In genomic region chr11:54115911-54116310, GRCm38 (mm10) we compare ENCODE assay signal across 24 mouse cellular contexts. TPM values are rescaled to one million over a fixed set of nuclear protein-coding genes. Genes with fewer than 3 reads are reported as not detected.
DNase-seq lines count a peak whose midpoint lies in the region; ATAC-seq lines count a peak whose summit lies in the region.
"Had no signal": no experiment of that assay in that cellular context is flagged by ENCODE, and none has a peak within 500 bp of the region (broad histone marks: within the 10 kb centered on the region; RNA-seq: fewer than 3 reads in every experiment).

No protein-coding gene starts in this region.

- 25% methylated on average over 3 of the region's 3 CpGs for WGBS in heart, embryonic 15.5 days

- no peak overlapping the region for H3K4me3 ChIP-seq in heart, embryonic 15.5 days
- H3K4me3 ChIP-seq: embryonic facial prominence, embryonic 15.5 days; forebrain, embryonic 10.5 days; hindbrain, embryonic 15.5 days; midbrain, embryonic 13.5 days; neural tube, embryonic 13.5 days had no signal

- no peaks in the 10 kb centered on the region for H3K27me3 ChIP-seq in heart, embryonic 15.5 days
- H3K27me3 ChIP-seq: embryonic facial prominence, embryonic 15.5 days; hindbrain, embryonic 15.5 days; midbrain, embryonic 13.5 days; neural tube, embryonic 13.5 days had no signal

- peak; percentile 15 for DNase-seq in embryo, embryonic 10.5 days (ENCODE audit: low spot score)
- DNase-seq in embryo, embryonic 9.5 days (ENCODE audit: extremely low spot score), result no peak
- DNase-seq in heart, postnatal 10 days, result no peak
- DNase-seq in urinary bladder, postnatal 10 days (ENCODE audit: low spot score), result peak; percentile 6
- DNase-seq in urinary bladder, postnatal 14 days (ENCODE audit: low spot score), result no peak
- peak; percentile 27 for DNase-seq in yolk sac, embryonic 10.5 days (ENCODE audit: low spot score)
- DNase-seq: adrenal gland, postnatal 36 days; B cell, adult 2 months; cerebellum, adult 18-20 months; layer of hippocampus, postnatal 36 days; liver; right cerebral cortex, adult 18-20 months had no signal

- no peak for ATAC-seq in heart, embryonic 15.5 days (replicated peaks; ENCODE audit: insufficient number of reproducible peaks, insufficient read depth, low FRiP score, low read depth)
- ATAC-seq in erythroid progenitor cell, adult 5-6 weeks (replicated peaks; ENCODE audit: low FRiP score, poor library complexity, severe bottlenecking), result no peak
- ATAC-seq: intestine, embryonic 16.5 days; lung, postnatal 0 days; midbrain, embryonic 13.5 days had no signal

- no peaks in the 10 kb centered on the region for H3K9me3 ChIP-seq in heart, embryonic 15.5 days (replicated peaks)
- H3K9me3 ChIP-seq: embryonic facial prominence, embryonic 15.5 days; forebrain, embryonic 10.5 days; hindbrain, embryonic 15.5 days; midbrain, embryonic 13.5 days; neural tube, embryonic 13.5 days had no signal

- no peak overlapping the region for H3K9ac ChIP-seq in heart, embryonic 15.5 days
- H3K9ac ChIP-seq: embryonic facial prominence, embryonic 15.5 days; hindbrain, embryonic 15.5 days; midbrain, embryonic 13.5 days; neural tube, embryonic 13.5 days had no signal

- H3K4me1 ChIP-seq in heart, embryonic 15.5 days (replicated peaks), result peaks cover 55% of the 10 kb centered on the region

- H3K27ac ChIP-seq in heart, embryonic 15.5 days, result peak overlapping the region; percentile 24; the same call in 1 of the 2 replicates
- H3K27ac ChIP-seq: embryonic facial prominence, embryonic 15.5 days; forebrain, embryonic 10.5 days; hindbrain, embryonic 15.5 days; midbrain, embryonic 13.5 days; neural tube, embryonic 13.5 days; stomach, postnatal 0 days had no signal

- no peak overlapping the region for H3K4me2 ChIP-seq in heart, embryonic 15.5 days
- H3K4me2 ChIP-seq: embryonic facial prominence, embryonic 15.5 days; hindbrain, embryonic 15.5 days; midbrain, embryonic 13.5 days; neural tube, embryonic 13.5 days had no signal

- intact Hi-C loops in heart, postnatal 10 days (cut with DNase I), result no loop called here

- peaks cover 19% of the 10 kb centered on the region; the same call in 1 of the 2 replicates for H3K36me3 ChIP-seq in heart, embryonic 15.5 days
- H3K36me3 ChIP-seq: hindbrain, embryonic 15.5 days had no signal

RNA-seq across cellular contexts. Expression of gene P4ha2, which starts 16.0 kb away (rescaled TPM):
- polyA plus RNA-seq in heart, embryonic 15.5 days (2015; fragmentation: Nextera tagmentation; extraction: Ambion mirVana), result 46.0 and 54.6 TPM in 2 replicates
- total RNA-seq in heart, postnatal 10 days (2021), result 10 to 100 TPM; 36.8 to 37.0 TPM
- not detected in 2 replicates for total RNA-seq in erythroid progenitor cell, adult 5-6 weeks (2015; ENCODE audit: low replicate concordance)
- total RNA-seq in erythroid progenitor cell, adult 5-6 weeks (2017; ENCODE audit: low replicate concordance), result not detected in 2 replicates
- total RNA-seq: granulocyte monocyte progenitor cell, adult 5-6 weeks had no signal

RNA-seq across cellular contexts. Expression of gene Pdlim4, which starts 47.1 kb away (rescaled TPM):
- 11.4 and 20.8 TPM in 2 replicates for polyA plus RNA-seq in heart, embryonic 15.5 days (2015; fragmentation: Nextera tagmentation; extraction: Ambion mirVana)
- 10 to 100 TPM; 23.4 to 28.2 TPM for total RNA-seq in heart, postnatal 10 days (2021)
- not detected in 2 replicates for total RNA-seq in erythroid progenitor cell, adult 5-6 weeks (2015; ENCODE audit: low replicate concordance)
- not detected in 2 replicates for total RNA-seq in erythroid progenitor cell, adult 5-6 weeks (2017; ENCODE audit: low replicate concordance)
- total RNA-seq: megakaryocyte progenitor cell, adult 5-6 weeks had no signal

Comparison
In these comparisons a context has a peak if more than half of its experiments do, and no peak if none do; other contexts are left out.
1. DNase-seq: peak in embryo, embryonic 10.5 days (single experiment), urinary bladder, postnatal 10 days (single experiment) and yolk sac, embryonic 10.5 days (single experiment); none in embryo, embryonic 9.5 days (single experiment), heart, postnatal 10 days (0 of 2) and urinary bladder, postnatal 14 days (single experiment).
2. RNA of gene P4ha2, which starts 16.0 kb away (total RNA-seq): 36.8 to 37.0 TPM in heart, postnatal 10 days; not detected in erythroid progenitor cell, adult 5-6 weeks; every median in the first group is over 10 times any median in the second.
3. RNA of gene Pdlim4, which starts 47.1 kb away (total RNA-seq): 23.4 to 28.2 TPM in heart, postnatal 10 days; not detected in erythroid progenitor cell, adult 5-6 weeks; every median in the first group is over 10 times any median in the second.